Mouse (Mus musculus) heart, adult 2 months (tissue): Measurements from ENCODE around the gene Kcnq1.

Source experiments
- EP300 ChIP-seq: fragments of 200-500 bp; IDR thresholded peaks from 2 replicates; pipeline ENCODE4 v1.6.1; 2011; ENCODE audit warnings: low read depth, low read length, control low read depth; ENCODE audit not compliant: insufficient read depth
- POLR2A ChIP-seq: fragments of 200-500 bp; IDR thresholded peaks from 2 replicates; pipeline ENCODE4 v1.6.1; 2011; ENCODE audit warnings: mild to moderate bottlenecking, low read depth, low read length, control low read depth; ENCODE audit not compliant: insufficient read depth

DNA sequence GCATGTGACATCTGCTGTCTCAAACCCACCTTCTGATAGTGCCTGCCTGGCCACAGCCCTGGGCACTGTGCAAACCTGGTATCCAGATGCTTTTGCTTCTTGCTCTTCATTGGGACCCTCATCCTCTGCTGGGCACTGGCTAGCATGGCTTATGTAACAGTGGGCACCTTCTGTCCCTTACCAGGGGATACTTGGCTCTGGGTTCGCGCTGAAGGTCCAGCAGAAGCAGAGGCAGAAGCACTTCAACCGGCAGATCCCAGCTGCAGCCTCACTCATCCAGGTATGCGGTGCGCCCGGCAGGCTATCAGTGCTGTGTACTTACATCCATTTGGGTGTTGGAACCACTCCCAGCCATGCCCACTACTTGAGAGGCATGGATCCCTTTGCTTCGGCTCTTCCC is 86.2 kb downstream of the Kcnq1 start:
- TF ChIP-seq POLR2A (no peak), EP300 (no peak)
